Comparison of ENCODE assay signal across 9 mouse cellular contexts in the genomic region with DNA sequence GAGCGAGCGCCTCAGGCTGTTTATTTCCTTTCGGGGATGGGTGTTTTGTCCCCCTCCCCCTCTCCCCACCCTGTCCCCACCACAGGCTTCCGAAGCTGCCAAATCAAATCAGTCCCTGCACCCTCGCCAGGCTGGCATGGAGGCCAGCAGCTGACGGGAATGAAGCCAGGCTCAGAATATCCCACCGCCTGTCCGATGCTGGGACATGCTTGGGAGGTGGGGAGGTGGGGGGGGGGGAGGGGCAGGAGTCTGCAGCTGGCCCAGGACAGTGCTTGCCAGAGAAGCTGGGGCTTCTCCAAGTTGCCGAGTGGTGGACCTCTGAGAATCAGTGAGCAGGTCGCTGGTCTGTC. TPM values are rescaled to one million over a fixed set of nuclear protein-coding genes. Genes with fewer than 3 reads are reported as not detected.
DNase-seq lines count a peak whose midpoint lies in the region; ATAC-seq and TF ChIP-seq lines count a peak whose summit lies in the region.
"Had no signal": no experiment of that assay in that cellular context is flagged by ENCODE, and none has a peak within 500 bp of the region (broad histone marks: within the 10 kb centered on the region; RNA-seq: fewer than 3 reads in every experiment).

No protein-coding gene starts in this region.

- peak; percentile 13; the same call in 1 of the 2 replicates for ATAC-seq in limb, embryonic 14.5 days (ENCODE audit: low FRiP score, low read depth)
- ATAC-seq in heart, embryonic 16.5 days (replicated peaks; ENCODE audit: extremely low read depth, insufficient read depth, low FRiP score): peak; percentile 69
- ATAC-seq in midbrain, embryonic 15.5 days (replicated peaks): peak; percentile 53; the same call in 1 of the 2 replicates

- 43% methylated on average over 10 of the region's 10 CpGs for WGBS in limb, embryonic 14.5 days
- 54% methylated on average over 10 of the region's 10 CpGs for WGBS in limb, embryonic 10.5 days
- WGBS in heart, embryonic 16.5 days: 23% methylated on average over 10 of the region's 10 CpGs
- WGBS in midbrain, embryonic 15.5 days: 36% methylated on average over 10 of the region's 10 CpGs

- H3K36me3 ChIP-seq in limb, embryonic 14.5 days (ENCODE audit: control insufficient read depth, insufficient read depth, low read length): no peaks in the 10 kb centered on the region
- H3K36me3 ChIP-seq in limb, embryonic 10.5 days: no peaks in the 10 kb centered on the region
- H3K36me3 ChIP-seq in heart, embryonic 16.5 days (ENCODE audit: control insufficient read depth, insufficient read depth): no peaks in the 10 kb centered on the region
- no peaks in the 10 kb centered on the region for H3K36me3 ChIP-seq in midbrain, embryonic 15.5 days (replicated peaks)
- H3K36me3 ChIP-seq: stomach, embryonic 15.5 days had no signal

- no peak overlapping the region for H3K27ac ChIP-seq in limb, embryonic 14.5 days (replicated peaks; ENCODE audit: low read depth, low read length)
- no peak overlapping the region for H3K27ac ChIP-seq in limb, embryonic 10.5 days
- peak overlapping the region; percentile 85 for H3K27ac ChIP-seq in gastrocnemius, adult 2 months
- H3K27ac ChIP-seq in heart, embryonic 16.5 days (ENCODE audit: low read length): peak overlapping the region; percentile 41; the same call in 1 of the 2 replicates
- no peak overlapping the region for H3K27ac ChIP-seq in midbrain, embryonic 15.5 days
- H3K27ac ChIP-seq: stomach, embryonic 15.5 days had no signal

- intact Hi-C loops in gastrocnemius, adult 2 months (cut with DNase I): loop anchor here (2.0 kb wide), 1 partner anchor 22 kb away; no protein-coding TSS in a partner anchor

- no peaks in the 10 kb centered on the region for H3K9me3 ChIP-seq in limb, embryonic 14.5 days (ENCODE audit: control insufficient read depth, low read length)
- no peaks in the 10 kb centered on the region for H3K9me3 ChIP-seq in limb, embryonic 10.5 days (replicated peaks)
- no peaks in the 10 kb centered on the region for H3K9me3 ChIP-seq in heart, embryonic 16.5 days (replicated peaks; ENCODE audit: control insufficient read depth, low read length)
- no peaks in the 10 kb centered on the region for H3K9me3 ChIP-seq in midbrain, embryonic 15.5 days
- H3K9me3 ChIP-seq: stomach, embryonic 15.5 days had no signal

- no peak overlapping the region for H3K4me3 ChIP-seq in limb, embryonic 14.5 days (replicated peaks; ENCODE audit: low read length)
- H3K4me3 ChIP-seq in limb, embryonic 10.5 days: no peak overlapping the region
- H3K4me3 ChIP-seq in gastrocnemius, adult 2 months: peak overlapping the region; percentile 67
- no peak overlapping the region for H3K4me3 ChIP-seq in heart, embryonic 16.5 days (ENCODE audit: low read length)
- no peak overlapping the region for H3K4me3 ChIP-seq in midbrain, embryonic 15.5 days
- H3K4me3 ChIP-seq: stomach, embryonic 15.5 days had no signal

- TF ChIP-seq CTCF in gastrocnemius, adult 2 months (IDR thresholded peaks at IDR 0.05): no peak

- H3K4me1 ChIP-seq in limb, embryonic 14.5 days (ENCODE audit: control insufficient read depth, insufficient read depth, low read length): no peaks in the 10 kb centered on the region; the same call in 1 of the 2 replicates
- H3K4me1 ChIP-seq in limb, embryonic 10.5 days: peaks cover 31% of the 10 kb centered on the region
- peaks cover 59% of the 10 kb centered on the region for H3K4me1 ChIP-seq in heart, embryonic 16.5 days (ENCODE audit: control insufficient read depth, insufficient read depth, low read length)
- H3K4me1 ChIP-seq in midbrain, embryonic 15.5 days: 0 out of 2 replicates have a peak, but pooled peaks cover 4% of the 10 kb centered on the region

- H3K4me2 ChIP-seq in limb, embryonic 14.5 days (replicated peaks; ENCODE audit: low read depth, low read length, severe bottlenecking): no peak overlapping the region
- H3K4me2 ChIP-seq in heart, embryonic 16.5 days (ENCODE audit: low read depth, low read length): peak overlapping the region; percentile 7; the same call in 1 of the 2 replicates
- H3K4me2 ChIP-seq in midbrain, embryonic 15.5 days: no peak overlapping the region
- H3K4me2 ChIP-seq: stomach, embryonic 15.5 days had no signal

- H3K9ac ChIP-seq in limb, embryonic 14.5 days (ENCODE audit: low read depth, low read length, severe bottlenecking): no peak overlapping the region
- H3K9ac ChIP-seq in heart, embryonic 16.5 days (ENCODE audit: low read length): peak overlapping the region; percentile 5; the same call in 1 of the 2 replicates
- no peak overlapping the region for H3K9ac ChIP-seq in midbrain, embryonic 15.5 days
- H3K9ac ChIP-seq: stomach, embryonic 15.5 days had no signal

- no peak for TF ChIP-seq POLR2A in limb, embryonic 14.5 days (IDR thresholded peaks at IDR 0.05; ENCODE audit: borderline replicate concordance, extremely low read depth, insufficient read depth, insufficient read length)

- no peaks in the 10 kb centered on the region for H3K27me3 ChIP-seq in limb, embryonic 14.5 days (ENCODE audit: control insufficient read depth, insufficient read depth, low read length)
- H3K27me3 ChIP-seq in limb, embryonic 10.5 days (ENCODE audit: low read depth, poor library complexity, severe bottlenecking): peaks cover 9% of the 10 kb centered on the region; the same call in 1 of the 2 replicates
- H3K27me3 ChIP-seq in heart, embryonic 16.5 days (ENCODE audit: control insufficient read depth, insufficient read depth, low read length): peaks cover 3% of the 10 kb centered on the region; the same call in 1 of the 2 replicates
- no peaks in the 10 kb centered on the region for H3K27me3 ChIP-seq in midbrain, embryonic 15.5 days (replicated peaks)
- H3K27me3 ChIP-seq: stomach, embryonic 15.5 days had no signal

- no peak for DNase-seq in limb, embryonic 14.5 days (ENCODE audit: low spot score)
- no peak for DNase-seq in limb, embryonic 10.5 days (ENCODE audit: low spot score)
- peak; percentile 90 for DNase-seq in gastrocnemius, adult 2 months
- DNase-seq in frontal cortex, postnatal 25 days (ENCODE audit: low spot score in 2 of 2): no peak
- no peak for DNase-seq in urinary bladder, adult 18-20 months (ENCODE audit: low spot score in 2 of 2)
- no peak for DNase-seq in kidney, adult 18-20 months

RNA-seq across cellular contexts. Expression of a gene that starts 39.1 kb away (rescaled TPM):
- polyA plus RNA-seq in limb, embryonic 14.5 days (2012; rRNA removed): 11.8 and 12.7 TPM in 2 replicates
- 4.9 and 10.5 TPM in 2 replicates for polyA plus RNA-seq in limb, embryonic 14.5 days (2014; fragmentation: Nextera tagmentation; extraction: Ambion mirVana)
- polyA plus RNA-seq in limb, embryonic 10.5 days (2016; fragmentation: Nextera tagmentation; extraction: Ambion mirVana): 9.2 and 9.3 TPM in 2 replicates
- total RNA-seq in gastrocnemius, adult 2 months (2021): 10 to 100 TPM; 21.2 to 28.5 TPM
- polyA plus RNA-seq in heart, embryonic 16.5 days (2015; fragmentation: Nextera tagmentation; extraction: Ambion mirVana): 12.7 and 21.1 TPM in 2 replicates
- 31.4 and 32.2 TPM in 2 replicates for polyA plus RNA-seq in midbrain, embryonic 15.5 days (2015; fragmentation: Nextera tagmentation; extraction: Ambion mirVana)

RNA-seq across cellular contexts. Expression of a gene that starts 49.9 kb away (rescaled TPM):
- polyA plus RNA-seq in limb, embryonic 14.5 days (2012; rRNA removed): 0.41 and 0.93 TPM in 2 replicates
- polyA plus RNA-seq in limb, embryonic 14.5 days (2014; fragmentation: Nextera tagmentation; extraction: Ambion mirVana): 7.5 and 8.8 TPM in 2 replicates
- 0.06 TPM in 1 of 2 replicates, not detected in the other for polyA plus RNA-seq in limb, embryonic 10.5 days (2016; fragmentation: Nextera tagmentation; extraction: Ambion mirVana)
- not detected for total RNA-seq in gastrocnemius, adult 2 months (2021)
- 2.0 and 7.8 TPM in 2 replicates for polyA plus RNA-seq in heart, embryonic 16.5 days (2015; fragmentation: Nextera tagmentation; extraction: Ambion mirVana)
- polyA plus RNA-seq in midbrain, embryonic 15.5 days (2015; fragmentation: Nextera tagmentation; extraction: Ambion mirVana): not detected in 2 replicates

Comparison
In these comparisons a context has a peak if more than half of its experiments do, and no peak if none do; other contexts are left out.
1. ATAC-seq: peak in every context shown above with its lines; median percentile 69 in heart, embryonic 16.5 days; 53 in midbrain, embryonic 15.5 days; 13 in limb, embryonic 14.5 days.
2. H3K27ac ChIP-seq: peak in gastrocnemius, adult 2 months (single experiment) and heart, embryonic 16.5 days (single experiment); none in limb, embryonic 14.5 days (single experiment), limb, embryonic 10.5 days (single experiment) and midbrain, embryonic 15.5 days (single experiment).